Mouse (Mus musculus): ENCODE measurements at regions not wholly inside any gene's neighbourhood (a gene's known extent, or its start where the extent isn't known, plus 50 kb on each side); places are given as distances from the start of the nearest gene placed in this dataset.
A peak's percentile ranks its signal among the peaks of the same experiment; 100 is the strongest.

- DNase-seq: no peak
Measured at GRCm38 (mm10) chr9:61815995-61816394, 98.3 kb downstream of the Rplp1 start.

- no peak for DNase-seq
Measured at GRCm38 (mm10) chr9:61813291-61813690, 101.1 kb downstream of the Rplp1 start.

GRCm38 (mm10) chr9:61812315-61812714 is 102.0 kb downstream of the Rplp1 start:
- no peak for DNase-seq

GRCm38 (mm10) chr9:61810456-61810855 is 103.9 kb downstream of the Rplp1 start:
- DNase-seq: no peak

GRCm38 (mm10) chr9:61808351-61809225 is 105.8 kb downstream of the Rplp1 start:
- no peak for DNase-seq

- no peak for DNase-seq
Measured at GRCm38 (mm10) chr9:61805971-61806370, 108.4 kb downstream of the Rplp1 start.

GRCm38 (mm10) chr9:61803555-61803954 is 110.8 kb downstream of the Rplp1 start:
- no peak for DNase-seq

GRCm38 (mm10) chr9:61802694-61803093 is 111.6 kb downstream of the Rplp1 start:
- no peak for DNase-seq

GRCm38 (mm10) chr9:61799535-61799934 is 114.8 kb downstream of the Rplp1 start:
- no peak for DNase-seq

- no peak for DNase-seq
Measured at GRCm38 (mm10) chr9:61795910-61796309, 118.4 kb downstream of the Rplp1 start.

- DNase-seq: peak; percentile 91
Measured at GRCm38 (mm10) chr9:61791435-61792064, 122.8 kb downstream of the Rplp1 start.

- DNase-seq: no peak
Measured at GRCm38 (mm10) chr9:61790849-61791248, 123.5 kb downstream of the Rplp1 start.

- DNase-seq: no peak
Measured at GRCm38 (mm10) chr9:61789066-61789897, 125.1 kb downstream of the Rplp1 start.

GRCm38 (mm10) chr9:61781469-61781868 is 132.9 kb downstream of the Rplp1 start:
- no peak for DNase-seq

GRCm38 (mm10) chr9:61780186-61780939 is 134.0 kb downstream of the Rplp1 start:
- DNase-seq: peak; percentile 86

GRCm38 (mm10) chr9:61779165-61779564 is 135.2 kb downstream of the Rplp1 start:
- DNase-seq: no peak

- no peak for DNase-seq
Measured at GRCm38 (mm10) chr9:61776446-61776845, 137.9 kb downstream of the Rplp1 start.

- no peak for DNase-seq
Measured at GRCm38 (mm10) chr9:61770207-61770955, 144.0 kb downstream of the Rplp1 start.

GRCm38 (mm10) chr9:61766187-61766586 is 148.2 kb downstream of the Rplp1 start:
- DNase-seq: no peak

GRCm38 (mm10) chr9:61765366-61765765 is 149.0 kb downstream of the Rplp1 start:
- no peak for DNase-seq

GRCm38 (mm10) chr9:61757806-61758205 is 156.5 kb downstream of the Rplp1 start:
- DNase-seq: no peak
